12 mouse cellular contexts compared by ENCODE assay signal in genomic region chr15:82362234-82362633, GRCm38 (mm10). TPM values are rescaled to one million over a fixed set of nuclear protein-coding genes. Genes with fewer than 3 reads are reported as not detected.
DNase-seq lines count a peak whose midpoint lies in the region; ATAC-seq and TF ChIP-seq lines count a peak whose summit lies in the region.
"Had no signal": no experiment of that assay in that cellular context is flagged by ENCODE, and none has a peak within 500 bp of the region (broad histone marks: within the 10 kb centered on the region; RNA-seq: fewer than 3 reads in every experiment).

No protein-coding gene starts in this region.

- no peak overlapping the region for H3K9ac ChIP-seq in intestine, embryonic 14.5 days (ENCODE audit: low read length)
- H3K9ac ChIP-seq in intestine, embryonic 16.5 days (ENCODE audit: low read depth, low read length), result no peak overlapping the region
- H3K9ac ChIP-seq in liver, postnatal 0 days (replicated peaks), result no peak overlapping the region
- H3K9ac ChIP-seq: midbrain, embryonic 12.5 days had no signal

- no peaks in the 10 kb centered on the region for H3K36me3 ChIP-seq in intestine, embryonic 14.5 days (ENCODE audit: control insufficient read depth, insufficient read depth, low read length)
- H3K36me3 ChIP-seq in intestine, embryonic 16.5 days (ENCODE audit: control insufficient read depth, insufficient read depth, low read length), result no peaks in the 10 kb centered on the region
- no peaks in the 10 kb centered on the region for H3K36me3 ChIP-seq in liver, postnatal 0 days (replicated peaks; ENCODE audit: insufficient read depth, low read length)
- H3K36me3 ChIP-seq: midbrain, embryonic 12.5 days had no signal

- H3K9me3 ChIP-seq in intestine, embryonic 14.5 days (ENCODE audit: control insufficient read depth, low read length), result no peaks in the 10 kb centered on the region
- H3K9me3 ChIP-seq in intestine, embryonic 16.5 days (ENCODE audit: control insufficient read depth, low read length), result no peaks in the 10 kb centered on the region
- H3K9me3 ChIP-seq in liver, postnatal 0 days (ENCODE audit: low read length), result no peaks in the 10 kb centered on the region
- H3K9me3 ChIP-seq: midbrain, embryonic 12.5 days had no signal

- peak; percentile 42 for DNase-seq in adrenal gland, adult 2 months
- DNase-seq in adrenal gland, adult 8-10 months, result no peak
- DNase-seq in intestine, embryonic 14.5 days (ENCODE audit: low spot score), result peak; percentile 46
- DNase-seq in heart, postnatal 4 days, result peak; percentile 32
- no peak for DNase-seq in liver, postnatal 0 days
- DNase-seq in urinary bladder, adult 18-20 months (ENCODE audit: low spot score in 2 of 2), result no peak
- no peak for DNase-seq in gastrocnemius, postnatal 14 days
- DNase-seq: cerebellum, adult 8-10 months; lung, postnatal 36 days had no signal

- no peak overlapping the region for H3K4me3 ChIP-seq in intestine, embryonic 14.5 days (ENCODE audit: low read depth, low read length)
- no peak overlapping the region for H3K4me3 ChIP-seq in intestine, embryonic 16.5 days (ENCODE audit: low read length)
- H3K4me3 ChIP-seq in liver, postnatal 0 days (ENCODE audit: low read depth, low read length), result no peak overlapping the region
- H3K4me3 ChIP-seq: left cerebral cortex, adult 2 months; midbrain, embryonic 12.5 days had no signal

- H3K27ac ChIP-seq in intestine, embryonic 14.5 days (ENCODE audit: low read depth), result no peak overlapping the region; the same call in 1 of the 2 replicates
- H3K27ac ChIP-seq in intestine, embryonic 16.5 days (ENCODE audit: low read length), result no peak overlapping the region
- H3K27ac ChIP-seq in liver, postnatal 0 days (ENCODE audit: low read depth), result peak overlapping the region; percentile 95
- H3K27ac ChIP-seq: left cerebral cortex, adult 2 months; midbrain, embryonic 12.5 days had no signal

- H3K4me2 ChIP-seq in intestine, embryonic 14.5 days (ENCODE audit: low read length), result no peak overlapping the region
- no peak overlapping the region for H3K4me2 ChIP-seq in intestine, embryonic 16.5 days (ENCODE audit: low read depth, low read length)
- H3K4me2 ChIP-seq in liver, postnatal 0 days (ENCODE audit: low read depth, low read length), result no peak overlapping the region
- H3K4me2 ChIP-seq: midbrain, embryonic 12.5 days had no signal

- 81% methylated on average over 3 of the region's 4 CpGs for WGBS in intestine, embryonic 14.5 days
- WGBS in intestine, embryonic 16.5 days, result 88% methylated on average over 3 of the region's 4 CpGs
- WGBS in liver, postnatal 0 days (ENCODE audit: insufficient replicate concordance), result 66% methylated on average over 4 of the region's 4 CpGs

- TF ChIP-seq CTCF in liver, postnatal 0 days (IDR thresholded peaks at IDR 0.05; ENCODE audit: low read depth), result no peak

- intact Hi-C loops in gastrocnemius, postnatal 14 days (cut with DNase I; ENCODE audit: low total_unique reads), result no loop called here

- TF ChIP-seq EP300 in liver, postnatal 0 days (IDR thresholded peaks at IDR 0.05; ENCODE audit: low read depth), result peak; percentile 52; the same call in 1 of the 2 replicates

- no peak for ATAC-seq in intestine, embryonic 14.5 days (replicated peaks; ENCODE audit: low FRiP score, low TSS enrichment, low read depth)
- no peak for ATAC-seq in intestine, embryonic 16.5 days
- no peak for ATAC-seq in liver, postnatal 0 days

- H3K27me3 ChIP-seq in intestine, embryonic 14.5 days (replicated peaks; ENCODE audit: control insufficient read depth, insufficient read depth, low read length), result no peaks in the 10 kb centered on the region
- H3K27me3 ChIP-seq in intestine, embryonic 16.5 days (replicated peaks; ENCODE audit: control insufficient read depth, insufficient read depth, low read length), result no peaks in the 10 kb centered on the region
- no peaks in the 10 kb centered on the region for H3K27me3 ChIP-seq in liver, postnatal 0 days (ENCODE audit: insufficient read depth, low read length)
- H3K27me3 ChIP-seq: midbrain, embryonic 12.5 days had no signal

- peaks cover 11% of the 10 kb centered on the region for H3K4me1 ChIP-seq in intestine, embryonic 14.5 days (replicated peaks; ENCODE audit: control insufficient read depth, insufficient read depth, low read length)
- peaks cover 17% of the 10 kb centered on the region; the same call in 1 of the 2 replicates for H3K4me1 ChIP-seq in intestine, embryonic 16.5 days (ENCODE audit: control insufficient read depth, insufficient read depth, low read length)
- peaks cover 25% of the 10 kb centered on the region for H3K4me1 ChIP-seq in liver, postnatal 0 days (ENCODE audit: insufficient read depth)
- H3K4me1 ChIP-seq: midbrain, embryonic 12.5 days had no signal

RNA-seq across cellular contexts. Expression of gene Ndufa6, which starts 8.1 kb away (rescaled TPM):
- 100 to 1,000 TPM; 454 to 511 TPM for total RNA-seq in adrenal gland, adult 2 months (2021)
- 169 and 274 TPM in 2 replicates for polyA plus RNA-seq in adrenal gland, adult 2 months (2012; rRNA removed)
- 100 to 1,000 TPM; 293 to 470 (median 376) TPM for total RNA-seq in adrenal gland, adult 8-10 months (2022)
- 426 and 466 TPM in 2 replicates for polyA plus RNA-seq in intestine, embryonic 14.5 days (2014; fragmentation: Nextera tagmentation; extraction: Ambion mirVana)
- polyA plus RNA-seq in intestine, embryonic 16.5 days (2015; fragmentation: Nextera tagmentation; extraction: Ambion mirVana), result 561 and 588 TPM in 2 replicates
- total RNA-seq in heart, postnatal 4 days (2021), result 100 to 1,000 TPM; 438 to 494 TPM
- polyA plus RNA-seq in liver, postnatal 0 days (2015; fragmentation: Nextera tagmentation; extraction: Ambion mirVana), result 642 and 691 TPM in 2 replicates
- 100 to 1,000 TPM; 417 to 454 TPM for total RNA-seq in gastrocnemius, postnatal 14 days (2021)

RNA-seq across cellular contexts. Expression of gene Cyp2d22, which starts 17.8 kb away (rescaled TPM):
- total RNA-seq in adrenal gland, adult 2 months (2021), result 10 to 100 TPM; 37.9 to 39.6 TPM
- polyA plus RNA-seq in adrenal gland, adult 2 months (2012; rRNA removed), result 51.0 and 66.2 TPM in 2 replicates
- total RNA-seq in adrenal gland, adult 8-10 months (2022), result 10 to 100 TPM; 42.2 to 46.6 (median 45.6) TPM
- 8.4 and 8.5 TPM in 2 replicates for polyA plus RNA-seq in intestine, embryonic 14.5 days (2014; fragmentation: Nextera tagmentation; extraction: Ambion mirVana)
- polyA plus RNA-seq in intestine, embryonic 16.5 days (2015; fragmentation: Nextera tagmentation; extraction: Ambion mirVana), result 14.1 and 14.9 TPM in 2 replicates
- total RNA-seq in heart, postnatal 4 days (2021), result 10 to 100 TPM; 15.0 to 17.1 TPM
- 42.0 and 44.9 TPM in 2 replicates for polyA plus RNA-seq in liver, postnatal 0 days (2015; fragmentation: Nextera tagmentation; extraction: Ambion mirVana)
- 10 to 100 TPM; 11.4 to 12.9 TPM for total RNA-seq in gastrocnemius, postnatal 14 days (2021)

RNA-seq across cellular contexts. Expression of gene Smdt1, which starts 23.5 kb away (rescaled TPM):
- total RNA-seq in adrenal gland, adult 2 months (2021), result 100 to 1,000 TPM; 187 to 197 TPM
- 190 and 213 TPM in 2 replicates for polyA plus RNA-seq in adrenal gland, adult 2 months (2012; rRNA removed)
- 100 to 1,000 TPM; 137 to 205 (median 157) TPM for total RNA-seq in adrenal gland, adult 8-10 months (2022)
- polyA plus RNA-seq in intestine, embryonic 14.5 days (2014; fragmentation: Nextera tagmentation; extraction: Ambion mirVana), result 260 and 272 TPM in 2 replicates
- polyA plus RNA-seq in intestine, embryonic 16.5 days (2015; fragmentation: Nextera tagmentation; extraction: Ambion mirVana), result 332 and 340 TPM in 2 replicates
- 100 to 1,000 TPM; 176 to 206 TPM for total RNA-seq in heart, postnatal 4 days (2021)
- 145 and 151 TPM in 2 replicates for polyA plus RNA-seq in liver, postnatal 0 days (2015; fragmentation: Nextera tagmentation; extraction: Ambion mirVana)
- total RNA-seq in gastrocnemius, postnatal 14 days (2021), result 100 to 1,000 TPM; 141 to 147 TPM

RNA-seq across cellular contexts. Expression of gene Pheta2, which starts 23.5 kb away (rescaled TPM):
- 1 to 10 TPM in 1 of 2 experiments, under 1 TPM in 1; 0.40 to 1.1 TPM for total RNA-seq in adrenal gland, adult 2 months (2021)
- 0.44 and 0.55 TPM in 2 replicates for polyA plus RNA-seq in adrenal gland, adult 2 months (2012; rRNA removed)
- total RNA-seq in adrenal gland, adult 8-10 months (2022), result 1 to 10 TPM in 2 of 4 experiments, under 1 TPM in 2; 0.74 to 2.0 (median 1.4) TPM
- polyA plus RNA-seq in intestine, embryonic 14.5 days (2014; fragmentation: Nextera tagmentation; extraction: Ambion mirVana), result 9.9 and 13.2 TPM in 2 replicates
- 11.6 and 13.2 TPM in 2 replicates for polyA plus RNA-seq in intestine, embryonic 16.5 days (2015; fragmentation: Nextera tagmentation; extraction: Ambion mirVana)
- total RNA-seq in heart, postnatal 4 days (2021), result 1 to 10 TPM; 3.7 to 4.8 TPM
- 16.1 and 17.5 TPM in 2 replicates for polyA plus RNA-seq in liver, postnatal 0 days (2015; fragmentation: Nextera tagmentation; extraction: Ambion mirVana)
- total RNA-seq in gastrocnemius, postnatal 14 days (2021), result 1 to 10 TPM; 2.0 to 2.8 TPM

RNA-seq across cellular contexts. Expression of gene Naga, which starts 23.5 kb away (rescaled TPM):
- 10 to 100 TPM; 62.8 to 64.0 TPM for total RNA-seq in adrenal gland, adult 2 months (2021)
- 136 and 165 TPM in 2 replicates for polyA plus RNA-seq in adrenal gland, adult 2 months (2012; rRNA removed)
- total RNA-seq in adrenal gland, adult 8-10 months (2022), result 10 to 100 TPM; 68.6 to 89.3 (median 77.9) TPM
- polyA plus RNA-seq in intestine, embryonic 14.5 days (2014; fragmentation: Nextera tagmentation; extraction: Ambion mirVana), result 59.7 and 61.2 TPM in 2 replicates
- 296 and 437 TPM in 2 replicates for polyA plus RNA-seq in intestine, embryonic 16.5 days (2015; fragmentation: Nextera tagmentation; extraction: Ambion mirVana)
- 10 to 100 TPM; 40.0 to 41.1 TPM for total RNA-seq in heart, postnatal 4 days (2021)
- 34.6 TPM in 2 replicates for polyA plus RNA-seq in liver, postnatal 0 days (2015; fragmentation: Nextera tagmentation; extraction: Ambion mirVana)
- total RNA-seq in gastrocnemius, postnatal 14 days (2021), result 10 to 100 TPM; 19.3 to 20.4 TPM

Comparison
In these comparisons a context has a peak if more than half of its experiments do, and no peak if none do; other contexts are left out.
1. DNase-seq: peak in adrenal gland, adult 2 months (single experiment), intestine, embryonic 14.5 days (single experiment) and heart, postnatal 4 days (single experiment); none in adrenal gland, adult 8-10 months (single experiment), liver, postnatal 0 days (single experiment), urinary bladder, adult 18-20 months (0 of 2) and gastrocnemius, postnatal 14 days (single experiment).